Mouse (Mus musculus): Measurements from ENCODE around the gene Sorcs2. TPM values are rescaled to one million over a fixed set of nuclear protein-coding genes. Genes with fewer than 3 reads are reported as not detected.
A peak's percentile ranks its signal among the peaks of the same experiment; 100 is the strongest.

Gene Sorcs2
- polyA plus RNA-seq, 1 experiment from 2014 or later = 6.5 TPM

DNA sequence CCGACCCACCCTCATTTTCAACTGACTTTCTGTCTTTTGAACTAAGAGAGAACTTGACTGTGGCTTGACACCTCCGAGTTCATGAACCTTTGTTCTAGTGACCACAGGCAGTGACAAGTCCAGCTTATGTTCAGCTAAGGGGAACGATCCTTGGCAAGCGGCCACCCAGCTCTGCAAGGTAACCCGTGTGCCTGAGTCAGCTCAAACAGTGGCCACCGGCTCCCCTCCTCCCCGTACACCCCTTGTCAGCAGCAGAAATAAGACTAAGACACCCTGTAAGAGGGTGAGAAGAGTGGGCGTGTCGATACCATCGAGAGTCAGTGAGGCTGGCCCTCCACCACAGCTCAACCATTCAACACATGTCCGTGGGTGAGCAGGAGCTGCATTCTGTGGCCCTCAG is 221.5 kb downstream of the Sorcs2 start:
- no peak for ATAC-seq
- H3K4me1 ChIP-seq = peaks cover 20% of the 10 kb centered on the region
- no peak overlapping the region for H3K4me2 ChIP-seq
- no peak overlapping the region for H3K27ac ChIP-seq
- H3K36me3 ChIP-seq (ENCODE audit: poor library complexity, severe bottlenecking) = no peaks in the 10 kb centered on the region
- H3K27me3 ChIP-seq = no peaks in the 10 kb centered on the region
- H3K9me3 ChIP-seq (replicated peaks) = no peaks in the 10 kb centered on the region
- WGBS = 83% methylated on average over 11 of the region's 11 CpGs
- no peak overlapping the region for H3K9ac ChIP-seq
- H3K4me3 ChIP-seq = no peak overlapping the region

DNA sequence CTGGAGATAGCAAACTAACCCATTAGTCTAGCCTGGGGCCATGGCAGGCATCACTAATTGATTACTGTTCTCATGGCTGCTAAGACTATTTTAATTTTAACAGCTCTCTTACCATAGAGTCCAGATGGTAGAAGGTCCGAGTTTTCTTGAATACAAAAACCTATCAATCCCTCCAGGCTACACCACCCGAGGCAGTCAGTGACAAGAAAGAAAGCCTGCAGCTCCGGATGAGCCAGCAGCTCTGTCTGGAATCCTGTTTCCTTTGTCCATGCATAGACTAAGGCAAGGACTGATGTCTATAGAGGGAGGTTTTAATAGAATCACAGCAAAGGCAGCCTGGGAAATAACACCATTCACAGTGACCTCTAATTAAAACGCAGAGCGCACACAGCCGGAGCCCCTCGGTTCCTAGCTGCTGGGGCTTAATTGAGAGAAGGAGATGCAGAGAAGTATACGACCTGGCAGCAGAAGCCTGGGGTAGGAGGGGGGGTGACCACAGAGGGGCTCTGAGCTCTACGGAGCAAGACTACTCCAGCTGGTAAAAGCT is 223.3 kb downstream of the Sorcs2 start:
- peak; percentile 90 for ATAC-seq
- Histone ChIP-seq H3K4me3 (no peak overlapping the region), H3K27ac (peak overlapping the region; percentile 80), H3K9me3 (replicated peaks) (no peaks in the 10 kb centered on the region), H3K36me3 (ENCODE audit: poor library complexity, severe bottlenecking) (no peaks in the 10 kb centered on the region), H3K27me3 (no peaks in the 10 kb centered on the region), H3K4me1 (peaks cover 20% of the 10 kb centered on the region), H3K4me2 (no peak overlapping the region), H3K9ac (no peak overlapping the region)
- 4% methylated on average over 9 of the region's 9 CpGs for WGBS

- 79% methylated on average over 14 of the region's 14 CpGs for WGBS
- H3K9ac ChIP-seq = no peak overlapping the region
- H3K27me3 ChIP-seq = no peaks in the 10 kb centered on the region
- no peak overlapping the region for H3K4me3 ChIP-seq
- H3K27ac ChIP-seq = no peak overlapping the region
- no peak for ATAC-seq
- no peaks in the 10 kb centered on the region for H3K9me3 ChIP-seq (replicated peaks)
- H3K36me3 ChIP-seq (ENCODE audit: poor library complexity, severe bottlenecking) = no peaks in the 10 kb centered on the region
- no peak overlapping the region for H3K4me2 ChIP-seq
- H3K4me1 ChIP-seq = peaks cover 19% of the 10 kb centered on the region; the same call in 1 of the 2 replicates
These were observed 228.8 kb downstream of the Sorcs2 start for GRCm38 (mm10) chr5:36168963-36169650.

DNA sequence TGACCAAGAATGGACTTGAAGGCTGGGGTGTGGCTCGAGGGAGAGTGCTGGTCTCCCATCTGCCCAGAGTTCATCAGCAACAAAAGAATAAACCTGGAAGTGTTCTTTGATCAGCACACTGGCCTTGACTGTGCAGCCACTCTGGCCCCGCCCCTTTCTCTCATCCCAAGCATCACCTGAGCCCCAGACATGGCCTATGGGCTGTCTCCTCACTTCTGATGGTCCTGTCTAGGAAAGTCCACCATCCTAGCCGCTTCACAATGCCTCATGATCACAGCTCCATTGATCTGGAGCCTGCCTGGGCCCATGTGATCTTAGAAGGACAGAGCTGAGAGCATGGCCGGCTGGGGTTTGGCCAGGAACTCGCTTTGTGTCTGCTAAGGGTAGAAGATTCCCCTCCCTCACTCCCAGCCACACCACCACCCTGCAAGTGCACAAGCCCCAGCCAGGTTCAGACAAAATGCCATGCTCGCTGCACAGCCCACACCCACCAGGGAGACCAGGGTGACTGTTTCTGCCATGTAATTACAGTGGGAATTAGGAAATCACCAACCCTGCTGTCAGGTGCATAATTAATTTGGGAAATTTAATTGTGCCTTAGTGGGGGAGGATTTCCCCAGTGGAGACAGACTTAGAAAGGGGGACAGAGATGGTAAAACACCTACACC is 231.5 kb downstream of the Sorcs2 start:
- no peaks in the 10 kb centered on the region for H3K9me3 ChIP-seq (replicated peaks)
- no peak overlapping the region for H3K4me3 ChIP-seq
- H3K36me3 ChIP-seq (ENCODE audit: poor library complexity, severe bottlenecking) = no peaks in the 10 kb centered on the region
- H3K9ac ChIP-seq = 0 out of 2 replicates have a peak overlapping the region, but pooled peaks have one; percentile 8
- H3K4me1 ChIP-seq = peaks cover 16% of the 10 kb centered on the region; the same call in 1 of the 2 replicates
- ATAC-seq = peak; percentile 53
- WGBS = 66% methylated on average over 6 of the region's 6 CpGs
- H3K27me3 ChIP-seq = no peaks in the 10 kb centered on the region
- H3K27ac ChIP-seq = no peak overlapping the region
- H3K4me2 ChIP-seq = no peak overlapping the region

- no peaks in the 10 kb centered on the region for H3K36me3 ChIP-seq (ENCODE audit: poor library complexity, severe bottlenecking)
- 78% methylated on average over 21 of the region's 21 CpGs for WGBS
- H3K4me1 ChIP-seq = peaks cover 16% of the 10 kb centered on the region; the same call in 1 of the 2 replicates
- ATAC-seq = no peak
- H3K27me3 ChIP-seq = no peaks in the 10 kb centered on the region
- H3K4me2 ChIP-seq = no peak overlapping the region
- no peaks in the 10 kb centered on the region for H3K9me3 ChIP-seq (replicated peaks)
- no peak overlapping the region for H3K4me3 ChIP-seq
- no peak overlapping the region for H3K9ac ChIP-seq
- no peak overlapping the region for H3K27ac ChIP-seq
These were observed 232.3 kb downstream of the Sorcs2 start for GRCm38 (mm10) chr5:36165424-36166302.

DNA sequence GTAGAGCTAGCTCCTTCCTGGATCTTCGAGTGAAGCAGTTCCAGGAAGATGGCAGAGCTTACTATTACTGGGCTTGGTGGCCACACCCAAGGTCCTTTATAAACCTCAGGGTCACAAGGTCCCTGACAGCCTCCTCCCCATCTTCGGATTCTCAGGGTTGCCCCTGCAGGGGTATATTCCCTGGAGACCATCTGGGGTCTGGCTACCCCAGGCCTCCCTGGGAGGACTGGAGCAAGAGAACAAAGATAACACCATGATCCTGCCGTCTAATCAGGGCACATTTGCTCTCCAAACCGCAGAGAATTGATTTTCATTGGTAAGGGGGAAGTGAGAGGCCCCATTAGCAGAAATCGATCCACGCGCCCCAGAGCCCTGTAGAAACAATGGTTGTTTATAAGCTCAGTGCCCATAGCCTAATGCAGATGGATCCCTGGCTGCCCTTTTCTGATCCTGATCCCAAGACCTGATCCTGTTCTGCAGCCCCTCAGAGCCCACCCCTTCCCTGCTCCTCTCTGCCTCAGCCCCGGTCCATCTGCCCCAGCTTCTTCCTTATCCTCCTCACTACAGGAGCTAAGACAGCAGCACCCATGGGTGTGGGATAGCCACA is 243.0 kb downstream of the Sorcs2 start:
- no peak overlapping the region for H3K9ac ChIP-seq
- 49% methylated on average over 8 of the region's 8 CpGs for WGBS

GRCm38 (mm10) chr5:36153261-36153660 is 244.7 kb downstream of the Sorcs2 start:
- Histone ChIP-seq H3K27ac (no peak overlapping the region), H3K27me3 (no peaks in the 10 kb centered on the region), H3K9me3 (replicated peaks) (no peaks in the 10 kb centered on the region), H3K4me1 (peaks cover 12% of the 10 kb centered on the region), H3K4me2 (no peak overlapping the region), H3K9ac (no peak overlapping the region), H3K4me3 (no peak overlapping the region), H3K36me3 (ENCODE audit: poor library complexity, severe bottlenecking) (no peaks in the 10 kb centered on the region)
- WGBS = 84% methylated on average over 2 of the region's 2 CpGs
- ATAC-seq = no peak

More for the DNA sequence above, 243.0 kb downstream of the Sorcs2 start:
- peaks cover 12% of the 10 kb centered on the region for H3K4me1 ChIP-seq
- H3K4me2 ChIP-seq = no peak overlapping the region
- H3K27ac ChIP-seq = no peak overlapping the region
- no peaks in the 10 kb centered on the region for H3K9me3 ChIP-seq (replicated peaks)
- no peak for ATAC-seq
- H3K4me3 ChIP-seq = no peak overlapping the region
- no peaks in the 10 kb centered on the region for H3K36me3 ChIP-seq (ENCODE audit: poor library complexity, severe bottlenecking)
- no peaks in the 10 kb centered on the region for H3K27me3 ChIP-seq

- Histone ChIP-seq H3K27ac (no peak overlapping the region), H3K36me3 (ENCODE audit: poor library complexity, severe bottlenecking) (no peaks in the 10 kb centered on the region), H3K4me2 (no peak overlapping the region), H3K4me1 (peaks cover 12% of the 10 kb centered on the region), H3K27me3 (no peaks in the 10 kb centered on the region), H3K9ac (no peak overlapping the region), H3K4me3 (no peak overlapping the region), H3K9me3 (replicated peaks) (no peaks in the 10 kb centered on the region)
- WGBS = 65% methylated on average over 8 of the region's 8 CpGs
- no peak for ATAC-seq
These were observed 246.9 kb downstream of the Sorcs2 start for GRCm38 (mm10) chr5:36151086-36151485.

DNA sequence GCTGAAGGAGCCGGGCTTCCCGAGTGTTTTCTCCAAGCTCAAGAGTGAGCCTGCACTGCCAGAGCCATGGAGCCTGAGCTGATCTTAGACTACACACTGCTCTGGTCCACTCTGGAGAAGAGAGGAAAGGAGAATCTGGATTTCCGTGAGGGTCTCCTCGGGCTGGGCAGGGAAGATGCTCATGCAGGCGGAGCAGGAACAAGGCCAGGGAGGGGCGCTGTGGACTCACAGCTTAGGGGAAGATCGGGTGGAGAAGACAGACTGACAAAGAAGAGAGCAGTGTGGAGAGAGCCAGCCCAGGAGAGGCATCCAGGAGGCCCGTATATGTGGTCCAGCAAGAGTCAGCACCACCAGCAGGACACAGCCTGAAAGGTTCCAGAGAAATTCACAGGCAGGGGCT is 248.8 kb downstream of the Sorcs2 start:
- Histone ChIP-seq H3K27me3 (peaks cover 5% of the 10 kb centered on the region; the same call in 1 of the 2 replicates), H3K9me3 (replicated peaks) (no peaks in the 10 kb centered on the region), H3K4me3 (no peak overlapping the region), H3K4me2 (no peak overlapping the region), H3K9ac (no peak overlapping the region), H3K36me3 (ENCODE audit: poor library complexity, severe bottlenecking) (no peaks in the 10 kb centered on the region), H3K4me1 (no peaks in the 10 kb centered on the region), H3K27ac (no peak overlapping the region)
- no peak for ATAC-seq
- WGBS = 47% methylated on average over 8 of the region's 8 CpGs

DNA sequence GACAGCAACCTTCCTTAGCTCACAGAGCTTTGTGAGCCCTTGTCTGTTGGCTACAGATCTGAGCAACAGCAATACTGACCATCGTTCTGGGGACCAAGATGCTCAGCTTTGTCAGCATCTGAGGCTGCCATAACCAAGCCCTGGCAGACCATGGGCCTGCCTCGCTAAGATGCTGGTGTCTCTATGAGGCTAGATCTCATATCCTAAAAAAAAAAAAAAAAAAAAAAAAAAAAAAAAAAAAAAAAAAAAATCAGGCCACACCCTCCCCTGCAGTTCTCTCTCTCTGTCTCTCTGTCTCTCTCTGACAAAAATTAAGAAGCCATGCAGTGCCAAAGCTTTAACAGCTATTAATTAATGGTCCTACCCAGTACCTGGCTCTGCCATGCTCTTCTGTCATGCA is 251.3 kb downstream of the Sorcs2 start:
- H3K4me2 ChIP-seq = no peak overlapping the region
- H3K27ac ChIP-seq = no peak overlapping the region
- 73% methylated on average over 2 of the region's 2 CpGs for WGBS
- no peak for ATAC-seq
- no peak overlapping the region for H3K4me3 ChIP-seq
- H3K9ac ChIP-seq = no peak overlapping the region
- H3K36me3 ChIP-seq (ENCODE audit: poor library complexity, severe bottlenecking) = no peaks in the 10 kb centered on the region
- no peaks in the 10 kb centered on the region for H3K9me3 ChIP-seq (replicated peaks)
- peaks cover 5% of the 10 kb centered on the region; the same call in 1 of the 2 replicates for H3K27me3 ChIP-seq
- H3K4me1 ChIP-seq = peaks cover 8% of the 10 kb centered on the region

DNA sequence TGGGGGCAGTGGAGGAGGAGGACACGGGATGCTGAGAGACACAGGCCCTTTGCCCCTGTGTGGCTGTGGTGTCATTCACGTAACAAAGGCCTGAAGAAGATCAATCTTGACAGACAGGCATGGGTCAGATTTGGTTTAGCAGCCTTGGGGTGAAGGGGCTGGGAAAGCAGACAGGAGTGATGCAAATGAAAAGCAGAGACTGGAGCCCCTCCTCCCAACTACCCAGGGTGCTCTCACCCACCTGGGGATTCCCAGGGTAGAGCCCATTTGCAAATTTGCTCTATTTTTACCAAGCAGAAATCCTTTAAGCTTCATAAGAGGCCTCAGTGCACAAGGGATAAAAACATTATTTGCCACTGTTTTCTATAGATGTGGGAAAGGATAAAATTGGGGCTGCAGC is 253.4 kb downstream of the Sorcs2 start:
- no peaks in the 10 kb centered on the region for H3K36me3 ChIP-seq (ENCODE audit: poor library complexity, severe bottlenecking)
- no peaks in the 10 kb centered on the region for H3K9me3 ChIP-seq (replicated peaks)
- H3K4me1 ChIP-seq = peaks cover 11% of the 10 kb centered on the region
- H3K4me3 ChIP-seq = no peak overlapping the region
- no peak overlapping the region for H3K27ac ChIP-seq
- peaks cover 14% of the 10 kb centered on the region for H3K27me3 ChIP-seq
- H3K4me2 ChIP-seq = no peak overlapping the region
- no peak overlapping the region for H3K9ac ChIP-seq
- no peak for ATAC-seq
- WGBS = 42% methylated on average over 2 of the region's 2 CpGs
